Mouse (Mus musculus): ENCODE data around the gene Pomgnt2. TPM values are rescaled to one million over a fixed set of nuclear protein-coding genes. Genes with fewer than 3 reads are reported as not detected.

Pomgnt2 gene
- total RNA-seq, 1 experiment: 12.9 TPM

DNA sequence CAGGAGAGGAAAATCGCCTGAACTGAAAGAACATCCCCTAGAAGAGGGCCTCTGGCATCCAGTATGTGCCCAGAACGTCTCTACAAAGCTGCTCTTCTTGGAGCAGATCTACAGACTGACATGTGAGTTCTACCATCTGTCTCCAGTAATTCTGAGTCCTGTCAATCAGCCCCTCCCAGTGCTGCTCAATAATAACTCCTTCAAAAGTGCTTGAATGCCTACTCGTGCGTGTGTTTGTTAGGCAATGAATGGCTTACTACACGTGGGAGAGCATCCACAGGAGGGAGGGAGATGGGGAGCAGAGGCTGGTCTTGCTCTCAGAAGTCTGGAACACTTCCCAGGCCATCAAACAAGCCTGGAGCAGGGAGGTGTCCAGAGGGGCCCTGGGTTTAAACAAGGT, 38.9 kb upstream of the Pomgnt2 start:
- in situ Hi-C loops (cut with MboI; ENCODE audit: low sequenced_read_pairs in 2 of 2, unreplicated experiment in 2 of 2): no loop called here
- no peaks in the 10 kb centered on the region for H3K36me3 ChIP-seq (ENCODE audit: control insufficient read depth, insufficient read depth, low read length, poor library complexity, severe bottlenecking)
- no peak overlapping the region for H3K27ac ChIP-seq (ENCODE audit: insufficient read depth, low read depth, low read length, poor library complexity, severe bottlenecking)
- TF ChIP-seq CHD2 (IDR thresholded peaks at IDR 0.05; ENCODE audit: low read depth, low read length) (no peak), MAFK (IDR thresholded peaks at IDR 0.05; ENCODE audit: insufficient read depth, low read depth, low read length) (no peak), HCFC1 (IDR thresholded peaks at IDR 0.05; ENCODE audit: borderline replicate concordance, insufficient read depth, low read length) (no peak), ZC3H11A (IDR thresholded peaks at IDR 0.05; ENCODE audit: borderline replicate concordance, low read depth, low read length) (no peak), ZNF384 (IDR thresholded peaks at IDR 0.05; ENCODE audit: low read depth, low read length) (no peak)
- DNase-seq (ENCODE audit: low read depth, low spot score): no peak
- H3K4me1 ChIP-seq (ENCODE audit: control insufficient read depth in 2 of 2, insufficient read depth in 2 of 2, low read length in 2 of 2, poor library complexity in 1 of 2): no peaks in the 10 kb centered on the region
- no peak overlapping the region for H3K4me3 ChIP-seq (ENCODE audit: insufficient read depth in 1 of 2, low read depth in 1 of 2, low read length in 2 of 2, poor library complexity in 1 of 2, severe bottlenecking in 1 of 2)
- H3K9me3 ChIP-seq (ENCODE audit: control insufficient read depth, insufficient read depth, low read depth, low read length): no peaks in the 10 kb centered on the region
- no peak overlapping the region for H3K9ac ChIP-seq (ENCODE audit: insufficient read depth, low read depth, low read length, poor library complexity, severe bottlenecking)

DNA sequence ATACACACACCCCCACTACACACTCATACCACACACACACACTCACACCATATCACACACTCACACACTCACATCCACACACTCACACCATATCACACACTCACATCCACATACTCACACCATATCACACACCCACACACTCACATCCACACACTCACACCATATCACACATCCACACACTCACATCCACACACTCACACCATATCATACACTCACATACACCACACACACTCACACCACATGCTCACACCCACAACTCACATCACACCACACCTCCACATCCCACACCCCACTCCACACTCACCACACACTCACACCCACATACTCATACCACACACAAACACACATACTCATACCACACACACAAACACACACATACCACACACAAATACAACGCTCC, 38.0 kb upstream of the Pomgnt2 start:
- H3K9ac ChIP-seq (ENCODE audit: insufficient read depth, low read depth, low read length, poor library complexity, severe bottlenecking): no peak overlapping the region
- H3K4me1 ChIP-seq (ENCODE audit: control insufficient read depth in 2 of 2, insufficient read depth in 2 of 2, low read length in 2 of 2, poor library complexity in 1 of 2): no peaks in the 10 kb centered on the region
- no peak overlapping the region for H3K4me3 ChIP-seq (ENCODE audit: insufficient read depth in 1 of 2, low read depth in 1 of 2, low read length in 2 of 2, poor library complexity in 1 of 2, severe bottlenecking in 1 of 2)
- in situ Hi-C loops (cut with MboI; ENCODE audit: low sequenced_read_pairs in 2 of 2, unreplicated experiment in 2 of 2): no loop called here
- TF ChIP-seq CHD2 (IDR thresholded peaks at IDR 0.05; ENCODE audit: low read depth, low read length) (no peak), HCFC1 (IDR thresholded peaks at IDR 0.05; ENCODE audit: borderline replicate concordance, insufficient read depth, low read length) (no peak), ZNF384 (IDR thresholded peaks at IDR 0.05; ENCODE audit: low read depth, low read length) (no peak), MAFK (IDR thresholded peaks at IDR 0.05; ENCODE audit: insufficient read depth, low read depth, low read length) (no peak), ZC3H11A (IDR thresholded peaks at IDR 0.05; ENCODE audit: borderline replicate concordance, low read depth, low read length) (no peak)
- no peaks in the 10 kb centered on the region for H3K9me3 ChIP-seq (ENCODE audit: control insufficient read depth, insufficient read depth, low read depth, low read length)
- DNase-seq (ENCODE audit: low read depth, low spot score): no peak
- H3K27ac ChIP-seq (ENCODE audit: insufficient read depth, low read depth, low read length, poor library complexity, severe bottlenecking): no peak overlapping the region
- H3K36me3 ChIP-seq (ENCODE audit: control insufficient read depth, insufficient read depth, low read length, poor library complexity, severe bottlenecking): no peaks in the 10 kb centered on the region

DNA sequence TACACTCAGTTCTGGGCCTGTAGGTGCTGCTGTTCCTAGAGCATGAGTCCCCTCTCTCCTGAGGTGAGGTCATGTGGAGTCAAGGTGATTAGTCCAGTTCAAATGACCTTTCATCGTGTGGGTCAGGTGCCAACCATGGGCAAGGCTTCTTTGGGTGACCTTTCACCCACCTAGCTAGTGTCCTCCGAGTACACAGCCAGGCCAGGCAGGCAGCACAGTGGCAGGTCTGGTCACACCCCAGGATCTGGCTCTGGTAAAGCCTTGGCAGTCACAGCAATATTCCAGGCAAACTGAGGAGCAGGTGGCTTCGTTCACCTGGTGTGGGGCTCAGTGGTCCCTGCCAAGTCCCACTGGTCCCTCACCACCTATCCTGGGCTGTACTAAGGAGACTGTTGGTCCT, 35.2 kb upstream of the Pomgnt2 start:
- H3K36me3 ChIP-seq (ENCODE audit: control insufficient read depth, insufficient read depth, low read length, poor library complexity, severe bottlenecking): no peaks in the 10 kb centered on the region
- in situ Hi-C loops (cut with MboI; ENCODE audit: low sequenced_read_pairs in 2 of 2, unreplicated experiment in 2 of 2): no loop called here
- no peak overlapping the region for H3K27ac ChIP-seq (ENCODE audit: insufficient read depth, low read depth, low read length, poor library complexity, severe bottlenecking)
- H3K9me3 ChIP-seq (ENCODE audit: control insufficient read depth, insufficient read depth, low read depth, low read length): no peaks in the 10 kb centered on the region
- no peak for DNase-seq (ENCODE audit: low read depth, low spot score)
- TF ChIP-seq CHD2 (IDR thresholded peaks at IDR 0.05; ENCODE audit: low read depth, low read length): no peak
- H3K4me1 ChIP-seq (ENCODE audit: control insufficient read depth in 2 of 2, insufficient read depth in 2 of 2, low read length in 2 of 2, poor library complexity in 1 of 2): no peaks in the 10 kb centered on the region
- H3K9ac ChIP-seq (ENCODE audit: insufficient read depth, low read depth, low read length, poor library complexity, severe bottlenecking): no peak overlapping the region
- no peak overlapping the region for H3K4me3 ChIP-seq (ENCODE audit: insufficient read depth in 1 of 2, low read depth in 1 of 2, low read length in 2 of 2, poor library complexity in 1 of 2, severe bottlenecking in 1 of 2)

DNA sequence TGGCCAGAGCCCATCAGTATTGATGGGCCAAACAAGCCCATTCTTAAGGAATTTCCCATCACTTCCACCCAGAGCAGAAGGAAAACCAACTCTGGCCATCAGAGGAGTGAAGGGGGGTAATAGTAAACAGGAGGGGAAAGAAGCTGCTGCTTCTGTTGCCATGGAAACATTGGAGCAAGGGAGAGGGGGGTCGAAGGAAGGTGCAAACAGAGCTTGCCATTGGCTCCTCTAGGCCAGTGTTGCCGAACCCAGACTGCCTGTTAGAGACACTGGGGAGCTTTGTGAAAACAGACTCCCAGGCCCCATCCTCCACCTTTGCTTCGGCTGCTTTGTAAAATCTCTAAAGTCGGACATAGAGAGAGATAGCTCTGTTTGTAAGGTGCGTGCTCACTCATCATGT, 33.8 kb upstream of the Pomgnt2 start:
- no peak overlapping the region for H3K9ac ChIP-seq (ENCODE audit: insufficient read depth, low read depth, low read length, poor library complexity, severe bottlenecking)
- no peak overlapping the region for H3K27ac ChIP-seq (ENCODE audit: insufficient read depth, low read depth, low read length, poor library complexity, severe bottlenecking)
- in situ Hi-C loops (cut with MboI; ENCODE audit: low sequenced_read_pairs in 2 of 2, unreplicated experiment in 2 of 2): no loop called here
- no peak overlapping the region for H3K4me3 ChIP-seq (ENCODE audit: insufficient read depth in 1 of 2, low read depth in 1 of 2, low read length in 2 of 2, poor library complexity in 1 of 2, severe bottlenecking in 1 of 2)
- no peaks in the 10 kb centered on the region for H3K4me1 ChIP-seq (ENCODE audit: control insufficient read depth in 2 of 2, insufficient read depth in 2 of 2, low read length in 2 of 2, poor library complexity in 1 of 2)
- H3K9me3 ChIP-seq (ENCODE audit: control insufficient read depth, insufficient read depth, low read depth, low read length): no peaks in the 10 kb centered on the region
- TF ChIP-seq HCFC1 (IDR thresholded peaks at IDR 0.05; ENCODE audit: borderline replicate concordance, insufficient read depth, low read length) (no peak), ZNF384 (IDR thresholded peaks at IDR 0.05; ENCODE audit: low read depth, low read length) (no peak), CHD2 (IDR thresholded peaks at IDR 0.05; ENCODE audit: low read depth, low read length) (no peak), ZC3H11A (IDR thresholded peaks at IDR 0.05; ENCODE audit: borderline replicate concordance, low read depth, low read length) (no peak), MAFK (IDR thresholded peaks at IDR 0.05; ENCODE audit: insufficient read depth, low read depth, low read length) (no peak)
- H3K36me3 ChIP-seq (ENCODE audit: control insufficient read depth, insufficient read depth, low read length, poor library complexity, severe bottlenecking): no peaks in the 10 kb centered on the region
- no peak for DNase-seq (ENCODE audit: low read depth, low spot score)

DNA sequence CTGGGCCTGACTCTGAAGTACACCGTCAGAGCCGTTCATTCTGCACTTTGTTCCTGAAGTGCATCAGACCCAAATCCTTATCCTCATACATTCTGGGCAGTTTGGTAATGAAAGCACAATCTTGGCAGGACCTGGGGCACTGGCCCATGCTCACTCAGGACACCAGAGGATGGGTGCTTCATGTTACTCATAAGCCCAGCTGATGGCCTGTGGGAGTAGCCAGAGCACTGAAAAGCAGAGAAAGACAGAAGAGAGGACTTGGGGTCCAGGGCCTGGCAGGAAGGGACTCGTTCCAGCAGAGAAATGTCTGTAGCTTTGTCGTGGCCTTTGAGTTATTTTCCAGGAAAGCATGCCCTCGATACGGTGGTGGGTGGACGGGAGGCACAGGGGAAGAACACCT, 32.9 kb upstream of the Pomgnt2 start:
- no peak overlapping the region for H3K9ac ChIP-seq (ENCODE audit: insufficient read depth, low read depth, low read length, poor library complexity, severe bottlenecking)
- H3K4me3 ChIP-seq (ENCODE audit: insufficient read depth in 1 of 2, low read depth in 1 of 2, low read length in 2 of 2, poor library complexity in 1 of 2, severe bottlenecking in 1 of 2): no peak overlapping the region
- in situ Hi-C loops (cut with MboI; ENCODE audit: low sequenced_read_pairs in 2 of 2, unreplicated experiment in 2 of 2): no loop called here
- DNase-seq (ENCODE audit: low read depth, low spot score): no peak
- no peak overlapping the region for H3K27ac ChIP-seq (ENCODE audit: insufficient read depth, low read depth, low read length, poor library complexity, severe bottlenecking)
- TF ChIP-seq ZNF384 (IDR thresholded peaks at IDR 0.05; ENCODE audit: low read depth, low read length): no peak
- TF ChIP-seq CHD2 (IDR thresholded peaks at IDR 0.05; ENCODE audit: low read depth, low read length): no peak
- TF ChIP-seq HCFC1 (IDR thresholded peaks at IDR 0.05; ENCODE audit: borderline replicate concordance, insufficient read depth, low read length): no peak
- no peak for TF ChIP-seq ZC3H11A (IDR thresholded peaks at IDR 0.05; ENCODE audit: borderline replicate concordance, low read depth, low read length)
- TF ChIP-seq MAFK (IDR thresholded peaks at IDR 0.05; ENCODE audit: insufficient read depth, low read depth, low read length): no peak
- no peaks in the 10 kb centered on the region for H3K36me3 ChIP-seq (ENCODE audit: control insufficient read depth, insufficient read depth, low read length, poor library complexity, severe bottlenecking)
- H3K9me3 ChIP-seq (ENCODE audit: control insufficient read depth, insufficient read depth, low read depth, low read length): no peaks in the 10 kb centered on the region
- no peaks in the 10 kb centered on the region for H3K4me1 ChIP-seq (ENCODE audit: control insufficient read depth in 2 of 2, insufficient read depth in 2 of 2, low read length in 2 of 2, poor library complexity in 1 of 2)

All from ES-E14 (cell line).